Mouse (Mus musculus): ENCODE data around the gene Wnt5a. TPM values are rescaled to one million over a fixed set of nuclear protein-coding genes. Genes with fewer than 3 reads are reported as not detected.

Gene Wnt5a
- polyA plus RNA-seq, 1 experiment from 2014 or later: 29.3 TPM

DNA sequence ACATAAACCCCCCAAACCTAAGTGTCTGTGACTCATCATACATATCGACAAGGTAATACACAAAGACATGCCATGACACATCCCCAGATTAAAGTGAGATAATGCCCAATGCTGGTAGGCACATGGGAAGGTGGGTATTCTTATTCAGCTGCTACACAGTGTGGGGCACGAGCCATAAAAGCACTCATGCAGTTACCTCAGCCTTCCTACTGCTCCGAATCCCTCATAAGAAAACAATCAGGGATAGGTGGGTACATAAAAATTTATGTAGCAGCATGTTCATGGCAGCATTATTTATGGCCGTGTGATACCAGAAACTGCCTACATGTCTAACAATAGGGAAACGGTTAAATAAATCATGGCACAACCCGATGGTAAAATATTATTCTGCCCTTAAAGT lies 35.0 kb downstream of the Wnt5a start:
- Histone ChIP-seq H3K27ac (no peak overlapping the region), H3K27me3 (ENCODE audit: control insufficient read depth, insufficient read depth, low read length) (no peaks in the 10 kb centered on the region), H3K9ac (no peak overlapping the region), H3K9me3 (ENCODE audit: control insufficient read depth, low read length) (no peaks in the 10 kb centered on the region), H3K4me2 (replicated peaks) (no peak overlapping the region), H3K36me3 (replicated peaks; ENCODE audit: control insufficient read depth, insufficient read depth) (no peaks in the 10 kb centered on the region), H3K4me1 (replicated peaks; ENCODE audit: control insufficient read depth, insufficient read depth, low read length) (no peaks in the 10 kb centered on the region), H3K4me3 (replicated peaks; ENCODE audit: low read length) (no peak overlapping the region)
- ATAC-seq (ENCODE audit: low FRiP score) (no peak), DNase-seq (ENCODE audit: low spot score) (no peak)
- WGBS: 87% methylated on average over 6 of the region's 6 CpGs

DNA sequence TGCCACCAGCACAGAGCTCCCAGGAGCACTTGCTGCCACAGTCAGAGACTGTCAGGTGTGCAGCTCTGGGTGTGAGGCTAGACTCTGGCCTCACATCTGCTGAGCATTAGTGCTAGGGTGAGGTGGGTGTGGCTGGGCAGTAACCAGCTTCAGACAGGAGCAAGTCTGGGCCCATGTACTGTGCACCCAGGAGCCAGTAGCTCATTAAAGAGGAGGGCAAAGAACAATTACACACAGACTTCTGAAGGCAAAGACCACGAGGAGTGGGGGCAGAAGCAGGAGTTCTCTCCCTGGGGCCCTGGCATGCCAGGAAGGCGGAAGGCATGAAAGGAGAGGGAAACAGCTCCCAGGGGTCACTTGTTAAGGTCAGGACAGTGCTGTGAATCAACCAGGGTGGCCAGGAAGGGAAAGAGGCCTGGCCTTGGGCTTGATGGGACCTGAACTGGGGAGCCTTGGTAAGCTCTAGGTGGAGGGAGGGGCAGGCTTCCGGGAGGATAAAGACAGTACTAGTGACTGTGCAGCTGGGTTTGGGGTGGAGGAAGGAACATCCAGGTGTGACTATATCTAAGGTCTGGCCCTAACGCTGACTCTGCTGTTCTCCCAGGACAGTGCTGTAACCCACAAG lies 37.7 kb downstream of the Wnt5a start:
- WGBS: 55% methylated on average over 4 of the region's 4 CpGs
- H3K27me3 ChIP-seq (ENCODE audit: control insufficient read depth, insufficient read depth, low read length): no peaks in the 10 kb centered on the region
- DNase-seq (ENCODE audit: low spot score): no peak
- no peak for ATAC-seq (ENCODE audit: low FRiP score)
- no peak overlapping the region for H3K27ac ChIP-seq
- no peak overlapping the region for H3K9ac ChIP-seq
- H3K4me3 ChIP-seq (replicated peaks; ENCODE audit: low read length): no peak overlapping the region
- no peaks in the 10 kb centered on the region for H3K9me3 ChIP-seq (ENCODE audit: control insufficient read depth, low read length)
- H3K36me3 ChIP-seq (replicated peaks; ENCODE audit: control insufficient read depth, insufficient read depth): no peaks in the 10 kb centered on the region
- no peaks in the 10 kb centered on the region for H3K4me1 ChIP-seq (replicated peaks; ENCODE audit: control insufficient read depth, insufficient read depth, low read length)
- no peak overlapping the region for H3K4me2 ChIP-seq (replicated peaks)

GRCm38 (mm10) chr14:28561861-28562260 lies 57.3 kb downstream of the Wnt5a start:
- Histone ChIP-seq H3K9me3 (ENCODE audit: control insufficient read depth, low read length) (0 out of 2 replicates have a peak, but pooled peaks cover 1% of the 10 kb centered on the region), H3K9ac (no peak overlapping the region), H3K4me3 (replicated peaks; ENCODE audit: low read length) (no peak overlapping the region), H3K36me3 (replicated peaks; ENCODE audit: control insufficient read depth, insufficient read depth) (no peaks in the 10 kb centered on the region), H3K4me1 (replicated peaks; ENCODE audit: control insufficient read depth, insufficient read depth, low read length) (no peaks in the 10 kb centered on the region), H3K27ac (no peak overlapping the region), H3K27me3 (ENCODE audit: control insufficient read depth, insufficient read depth, low read length) (no peaks in the 10 kb centered on the region), H3K4me2 (replicated peaks) (no peak overlapping the region)
- DNase-seq (ENCODE audit: low spot score) (no peak), ATAC-seq (ENCODE audit: low FRiP score) (no peak)
- 70% methylated on average over 5 of the region's 6 CpGs for WGBS
